Mouse (Mus musculus) bone marrow macrophage, adult 2 months (primary cell): ENCODE measurements around the gene Pafah1b1.

Experiments
- CTCF ChIP-seq: IDR thresholded peaks from 2 replicates; pipeline ENCODE4 v1.5.1; 2012; ENCODE audit warnings: low read depth, mild to moderate bottlenecking, low read length, moderate library complexity
- POLR2A ChIP-seq: IDR thresholded peaks from 2 replicates; pipeline ENCODE4 v1.6.1; 2012; ENCODE audit warnings: mild to moderate bottlenecking, low read depth, low read length, borderline replicate concordance

DNA sequence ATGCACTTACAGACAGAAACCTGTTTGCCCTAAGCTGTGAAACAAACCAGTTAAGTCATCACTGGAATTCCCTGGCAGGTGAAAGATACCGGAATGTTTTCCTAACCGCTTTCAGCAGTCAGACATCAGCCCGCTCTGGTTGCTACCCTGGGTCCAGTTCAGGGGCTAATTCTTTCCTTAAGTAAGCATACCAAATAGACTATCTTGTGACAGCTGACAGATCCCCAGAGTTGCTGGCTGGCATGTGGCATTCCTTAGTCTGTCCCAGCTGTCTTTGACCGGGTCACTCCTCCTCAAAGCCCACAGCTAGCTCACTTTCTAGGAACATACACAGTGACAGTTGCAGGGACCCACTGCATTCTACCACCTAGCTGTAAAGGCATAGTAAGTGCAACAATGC, 23.6 kb upstream of the Pafah1b1 start:
- TF ChIP-seq POLR2A = no peak
- TF ChIP-seq CTCF = no peak
